Mouse (Mus musculus): ENCODE data around the gene Hsd11b1. TPM values are rescaled to one million over a fixed set of nuclear protein-coding genes. Genes with fewer than 3 reads are reported as not detected.

Gene Hsd11b1
- 10.7 TPM for polyA plus RNA-seq (2014; fragmentation: Illumina TruSeq; extraction: RNeasy Lipid Tissue Mini Kit (QIAGEN cat#74804); ENCODE audit: low replicate concordance)

GRCm38 (mm10) chr1:193263955-193264598, at the start of gene Hsd11b1:
TSS of gene Hsd11b1 (minus strand) at chr1:193264075.

GRCm38 (mm10) chr1:193272916-193273601, 9.2 kb upstream of the Hsd11b1 start, which contains the start of gene G0s2:
TSS of gene G0s2 (minus strand) at chr1:193273217.

GRCm38 (mm10) chr1:193207503-193207902, 56.4 kb downstream of the Hsd11b1 start, which contains the start of gene Lamb3:
TSS of gene Lamb3 (plus strand) at chr1:193207699.

GRCm38 (mm10) chr1:193201383-193201778, 62.5 kb downstream of the Hsd11b1 start, which contains the start of gene Traf3ip3:
TSS of gene Traf3ip3 (minus strand) at chr1:193201703.

Other genes with a start within 250 kb of the Hsd11b1 start
- 0.74 TPM for gene Syt14, start 228.3 kb downstream of the Hsd11b1 start, polyA plus RNA-seq (2014; fragmentation: Illumina TruSeq; extraction: RNeasy Lipid Tissue Mini Kit (QIAGEN cat#74804); ENCODE audit: low replicate concordance)
- 6.9 TPM for gene Diexf, start 133.8 kb downstream of the Hsd11b1 start, polyA plus RNA-seq (2014; fragmentation: Illumina TruSeq; extraction: RNeasy Lipid Tissue Mini Kit (QIAGEN cat#74804); ENCODE audit: low replicate concordance)
- gene Irf6, start 111.0 kb downstream of the Hsd11b1 start, polyA plus RNA-seq (2014; fragmentation: Illumina TruSeq; extraction: RNeasy Lipid Tissue Mini Kit (QIAGEN cat#74804); ENCODE audit: low replicate concordance) = 234 TPM
- 17.8 TPM for gene A130010J15Rik, start 96.0 kb downstream of the Hsd11b1 start, polyA plus RNA-seq (2014; fragmentation: Illumina TruSeq; extraction: RNeasy Lipid Tissue Mini Kit (QIAGEN cat#74804); ENCODE audit: low replicate concordance)
- 3.6 TPM for gene Traf3ip3, start 62.4 kb downstream of the Hsd11b1 start, polyA plus RNA-seq (2014; fragmentation: Illumina TruSeq; extraction: RNeasy Lipid Tissue Mini Kit (QIAGEN cat#74804); ENCODE audit: low replicate concordance)
- gene Lamb3, start 56.4 kb downstream of the Hsd11b1 start, polyA plus RNA-seq (2014; fragmentation: Illumina TruSeq; extraction: RNeasy Lipid Tissue Mini Kit (QIAGEN cat#74804); ENCODE audit: low replicate concordance) = 1.9 TPM
- not detected for gene G0s2, start 9.1 kb upstream of the Hsd11b1 start, polyA plus RNA-seq (2014; fragmentation: Illumina TruSeq; extraction: RNeasy Lipid Tissue Mini Kit (QIAGEN cat#74804); ENCODE audit: low replicate concordance)
- gene Camk1g, start 106.2 kb upstream of the Hsd11b1 start, polyA plus RNA-seq (2014; fragmentation: Illumina TruSeq; extraction: RNeasy Lipid Tissue Mini Kit (QIAGEN cat#74804); ENCODE audit: low replicate concordance) = not detected